Mouse (Mus musculus): ENCODE measurements around the gene Aqp5. TPM values are rescaled to one million over a fixed set of nuclear protein-coding genes. Genes with fewer than 3 reads are reported as not detected.

Aqp5 gene
- polyA plus RNA-seq, 1 experiment from 2014 or later = 0.12 TPM

DNA sequence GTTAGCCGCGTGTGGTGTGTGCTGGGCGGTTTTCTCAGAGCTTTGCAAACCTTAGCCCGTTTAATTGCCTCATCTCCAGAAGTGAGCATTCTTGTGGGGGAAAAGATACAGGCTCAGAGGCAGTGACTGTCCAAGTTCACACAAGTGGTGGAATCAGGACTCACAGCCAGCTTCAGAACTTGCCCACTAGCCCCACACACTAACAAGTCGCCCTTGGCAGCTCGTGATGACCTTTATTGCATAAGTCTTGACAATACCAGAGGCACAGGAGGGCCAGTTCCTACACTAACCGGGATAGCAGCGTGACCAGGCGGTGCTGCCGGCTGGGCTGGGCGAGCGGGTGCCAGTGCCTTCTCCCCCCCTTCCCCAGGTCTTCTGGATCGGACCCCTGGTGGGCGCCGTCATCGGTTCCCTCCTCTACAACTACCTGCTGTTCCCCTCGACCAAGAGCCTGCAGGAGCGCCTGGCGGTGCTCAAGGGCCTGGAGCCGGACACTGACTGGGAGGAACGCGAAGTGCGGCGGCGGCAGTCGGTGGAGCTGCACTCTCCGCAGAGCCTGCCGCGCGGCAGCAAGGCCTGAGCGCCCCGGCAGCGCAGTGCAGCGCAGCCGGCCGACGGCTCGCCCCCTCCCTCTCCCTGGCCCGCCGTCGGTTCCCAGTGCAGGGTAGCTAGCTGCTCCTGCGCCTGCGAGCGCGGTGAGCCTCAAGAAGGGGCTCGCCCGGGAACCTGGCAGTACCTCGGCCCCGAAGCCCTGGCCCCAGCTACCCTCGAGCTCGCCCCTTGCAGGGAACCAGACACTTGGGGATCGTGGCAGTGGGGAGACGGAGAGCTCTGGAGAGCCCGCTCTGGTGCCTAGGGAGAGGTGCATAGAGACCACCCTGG lies 6.9 kb upstream of the Aqp5 start:
- WGBS = 4% methylated on average over 54 of the region's 54 CpGs
- Histone ChIP-seq H3K4me3 (peak overlapping the region; percentile 35), H3K36me3 (no peaks in the 10 kb centered on the region), H3K27ac (no peak overlapping the region), H3K27me3 (peaks cover 89% of the 10 kb centered on the region), H3K4me1 (peaks cover 21% of the 10 kb centered on the region), H3K9me3 (no peaks in the 10 kb centered on the region), H3K4me2 (peak overlapping the region; percentile 63), H3K9ac (0 out of 2 replicates have a peak overlapping the region, but pooled peaks have one; percentile 14)
- no peak for ATAC-seq (ENCODE audit: insufficient number of reproducible peaks, low FRiP score, low TSS enrichment, low read depth)

DNA sequence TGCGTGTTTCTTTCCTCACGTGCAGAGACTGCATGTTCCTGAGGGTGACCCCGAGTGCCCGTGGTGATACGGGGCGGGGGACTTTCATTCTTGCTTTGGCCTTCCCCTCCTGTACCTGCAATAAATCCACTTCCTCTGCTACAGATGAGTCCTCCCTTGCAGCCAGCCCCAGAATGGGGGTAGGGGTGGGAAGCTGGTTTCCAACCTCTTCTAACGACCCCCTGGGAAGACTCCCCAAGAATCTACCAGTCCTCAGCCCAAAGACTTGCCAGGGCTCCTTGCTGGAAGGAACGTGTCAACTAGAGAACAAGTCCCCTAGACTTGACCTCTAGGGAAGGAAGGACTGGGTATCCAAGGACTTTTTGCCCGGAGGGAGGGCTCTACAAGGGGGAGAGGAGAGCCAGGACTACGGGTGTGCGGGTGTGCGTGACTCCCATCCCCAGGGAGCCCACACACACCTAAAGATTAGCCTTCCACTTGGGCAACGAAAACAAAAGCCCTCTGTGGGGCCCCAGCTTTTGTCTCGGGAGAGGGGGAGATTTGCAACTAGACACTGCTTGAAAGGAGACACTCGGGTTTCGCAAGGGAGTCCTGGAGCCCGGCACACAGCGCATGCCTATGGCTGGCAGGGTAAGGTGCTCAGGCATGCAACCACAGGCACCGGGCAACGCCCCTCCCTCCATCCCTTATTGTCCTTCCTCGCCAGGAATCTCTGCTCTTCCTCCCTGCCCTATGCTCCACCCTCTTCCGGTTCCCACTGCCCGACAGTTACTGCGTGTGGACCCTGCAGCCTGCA lies 6.0 kb upstream of the Aqp5 start:
- peak overlapping the region; percentile 35 for H3K4me3 ChIP-seq
- no peaks in the 10 kb centered on the region for H3K36me3 ChIP-seq
- H3K27me3 ChIP-seq = peaks cover 96% of the 10 kb centered on the region
- H3K4me1 ChIP-seq = peaks cover 21% of the 10 kb centered on the region
- H3K4me2 ChIP-seq = peak overlapping the region; percentile 63
- no peak for ATAC-seq (ENCODE audit: insufficient number of reproducible peaks, low FRiP score, low TSS enrichment, low read depth)
- H3K9ac ChIP-seq = no peak overlapping the region
- no peak overlapping the region for H3K27ac ChIP-seq
- H3K9me3 ChIP-seq = no peaks in the 10 kb centered on the region
- WGBS = 3% methylated on average over 24 of the region's 24 CpGs

DNA sequence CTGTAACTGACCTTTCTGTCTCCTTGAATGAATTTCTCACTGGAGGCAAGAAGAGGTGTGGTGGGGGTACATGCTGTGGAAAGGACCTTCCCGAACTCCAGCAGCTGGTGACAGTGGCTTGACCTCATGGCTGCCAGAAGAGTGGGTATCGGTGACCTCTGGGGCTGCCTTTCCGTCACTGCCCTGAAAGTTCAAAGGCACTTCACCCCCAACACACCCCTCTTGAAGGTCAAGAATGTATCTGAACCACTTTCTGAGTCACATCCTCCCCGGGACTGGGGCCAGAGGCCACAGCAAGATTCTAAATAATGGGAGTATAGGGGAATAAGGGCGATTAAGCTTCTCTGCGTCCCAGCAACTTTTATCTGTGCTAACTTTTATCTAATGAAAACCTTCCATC lies 4.8 kb upstream of the Aqp5 start:
- ATAC-seq (ENCODE audit: insufficient number of reproducible peaks, low FRiP score, low TSS enrichment, low read depth) = no peak
- peaks cover 28% of the 10 kb centered on the region for H3K4me1 ChIP-seq

DNA sequence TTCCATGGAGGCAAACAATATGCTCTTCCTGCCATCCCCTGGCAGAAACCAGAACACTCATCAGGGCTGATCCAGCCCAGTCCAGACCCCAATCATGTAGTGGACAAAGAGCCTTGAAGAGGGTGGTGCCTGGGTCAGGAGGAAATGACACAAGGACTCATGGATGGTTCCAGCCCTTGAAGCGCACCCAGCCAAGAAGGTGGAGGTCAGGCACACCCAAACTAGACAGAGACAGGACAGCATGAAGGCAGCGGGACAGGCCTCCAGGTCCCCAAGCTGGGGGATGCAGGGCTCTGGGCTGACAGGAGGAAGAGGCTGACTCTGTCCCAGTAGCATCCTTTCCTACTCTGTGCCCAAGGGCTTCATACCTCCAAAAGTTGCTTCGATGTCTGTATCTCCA lies 4.1 kb upstream of the Aqp5 start:
- WGBS = 83% methylated on average over 3 of the region's 3 CpGs
- H3K9me3 ChIP-seq = no peaks in the 10 kb centered on the region
- ATAC-seq (ENCODE audit: insufficient number of reproducible peaks, low FRiP score, low TSS enrichment, low read depth) = no peak
- H3K4me2 ChIP-seq = no peak overlapping the region
- H3K27me3 ChIP-seq = peaks cover 96% of the 10 kb centered on the region
- H3K4me3 ChIP-seq = no peak overlapping the region
- no peak overlapping the region for H3K27ac ChIP-seq
- peaks cover 32% of the 10 kb centered on the region for H3K4me1 ChIP-seq
- no peaks in the 10 kb centered on the region for H3K36me3 ChIP-seq
- H3K9ac ChIP-seq = no peak overlapping the region

More for the DNA sequence above, 4.8 kb upstream of the Aqp5 start:
- H3K27ac ChIP-seq = no peak overlapping the region
- no peak overlapping the region for H3K4me3 ChIP-seq
- no peaks in the 10 kb centered on the region for H3K9me3 ChIP-seq
- H3K27me3 ChIP-seq = peaks cover 96% of the 10 kb centered on the region
- 66% methylated on average over 6 of the region's 6 CpGs for WGBS
- no peak overlapping the region for H3K9ac ChIP-seq
- no peak overlapping the region for H3K4me2 ChIP-seq
- no peaks in the 10 kb centered on the region for H3K36me3 ChIP-seq

DNA sequence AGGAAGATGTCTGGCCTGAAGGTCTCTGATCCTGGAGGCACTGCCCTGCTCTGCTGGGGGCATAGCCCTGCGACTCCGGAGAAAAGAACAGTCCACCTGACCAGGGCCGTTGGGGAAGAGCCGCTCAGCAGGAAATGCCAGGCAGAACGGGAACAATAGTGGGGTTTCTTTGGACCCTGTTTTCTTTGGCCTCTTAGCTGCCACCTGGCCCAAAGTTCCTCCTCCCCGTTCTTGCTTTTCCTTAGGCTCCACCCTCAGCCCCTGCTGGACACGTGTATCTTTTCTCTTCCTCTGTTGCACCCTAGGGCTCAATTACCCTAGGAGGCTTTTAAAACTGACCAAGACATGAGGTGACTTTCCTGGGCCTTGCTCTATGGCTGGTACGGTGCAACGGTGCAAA lies 1.3 kb upstream of the Aqp5 start:
- 8% methylated on average over 9 of the region's 9 CpGs for WGBS
- Histone ChIP-seq H3K9ac (no peak overlapping the region), H3K27ac (no peak overlapping the region), H3K4me3 (no peak overlapping the region), H3K4me1 (peaks cover 21% of the 10 kb centered on the region), H3K36me3 (no peaks in the 10 kb centered on the region), H3K9me3 (no peaks in the 10 kb centered on the region), H3K4me2 (no peak overlapping the region), H3K27me3 (peaks cover 100% of the 10 kb centered on the region)
- no peak for ATAC-seq (ENCODE audit: insufficient number of reproducible peaks, low FRiP score, low TSS enrichment, low read depth)

DNA sequence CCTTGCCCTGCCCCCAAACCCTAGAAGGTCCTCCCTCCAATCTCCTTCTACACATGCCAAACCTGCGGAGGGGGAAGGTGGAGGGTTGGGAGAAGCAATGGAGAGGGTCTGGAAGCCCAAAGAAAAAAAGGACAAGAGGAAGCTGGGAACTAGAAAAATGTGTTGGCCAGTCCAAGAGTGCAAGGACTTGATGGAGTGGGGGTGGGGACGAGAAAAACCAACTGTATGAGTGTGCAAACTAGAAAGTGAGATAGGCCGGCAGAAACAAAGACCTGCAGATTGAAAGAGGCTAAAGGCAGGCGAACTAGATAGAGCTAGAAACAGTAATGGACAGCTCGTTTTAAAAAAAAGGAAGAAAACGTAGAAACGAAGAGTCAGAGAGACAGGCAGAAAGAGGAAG lies 878 bp upstream of the Aqp5 start:
- no peaks in the 10 kb centered on the region for H3K36me3 ChIP-seq
- whole genome bisulfite sequencing = 24% methylated on average over 7 of the region's 7 CpGs
- H3K9me3 ChIP-seq = no peaks in the 10 kb centered on the region
- H3K4me1 ChIP-seq = peaks cover 17% of the 10 kb centered on the region
- no peak overlapping the region for H3K9ac ChIP-seq
- H3K4me3 ChIP-seq = no peak overlapping the region
- peaks cover 100% of the 10 kb centered on the region for H3K27me3 ChIP-seq
- no peak overlapping the region for H3K27ac ChIP-seq
- no peak overlapping the region for H3K4me2 ChIP-seq
- ATAC-seq (ENCODE audit: insufficient number of reproducible peaks, low FRiP score, low TSS enrichment, low read depth) = no peak

DNA sequence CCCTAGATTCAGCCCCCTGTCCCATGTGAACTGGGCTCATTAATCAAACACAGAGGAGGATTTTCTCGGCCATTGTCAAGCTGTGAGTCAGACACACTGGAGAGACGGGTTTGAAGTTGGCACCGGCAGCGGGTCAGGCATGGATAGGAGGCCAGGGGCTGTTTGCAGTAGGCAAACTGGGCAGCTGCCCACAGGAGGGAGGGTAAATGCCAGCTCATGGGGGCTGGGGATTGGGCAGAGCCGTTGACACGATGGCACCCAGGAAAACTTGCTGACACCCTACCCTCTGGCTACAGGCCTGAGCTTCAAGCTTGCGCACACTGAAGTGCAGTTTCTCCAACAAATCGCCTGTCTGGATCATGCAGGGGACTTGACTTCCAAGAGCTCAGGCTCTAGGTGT lies 1.6 kb downstream of the Aqp5 start:
- ATAC-seq (ENCODE audit: insufficient number of reproducible peaks, low FRiP score, low TSS enrichment, low read depth) = no peak
- Histone ChIP-seq H3K9me3 (no peaks in the 10 kb centered on the region), H3K4me3 (no peak overlapping the region), H3K4me1 (peaks cover 18% of the 10 kb centered on the region), H3K36me3 (no peaks in the 10 kb centered on the region), H3K9ac (no peak overlapping the region), H3K4me2 (no peak overlapping the region), H3K27ac (no peak overlapping the region), H3K27me3 (peaks cover 88% of the 10 kb centered on the region)
- WGBS = 71% methylated on average over 8 of the region's 8 CpGs

DNA sequence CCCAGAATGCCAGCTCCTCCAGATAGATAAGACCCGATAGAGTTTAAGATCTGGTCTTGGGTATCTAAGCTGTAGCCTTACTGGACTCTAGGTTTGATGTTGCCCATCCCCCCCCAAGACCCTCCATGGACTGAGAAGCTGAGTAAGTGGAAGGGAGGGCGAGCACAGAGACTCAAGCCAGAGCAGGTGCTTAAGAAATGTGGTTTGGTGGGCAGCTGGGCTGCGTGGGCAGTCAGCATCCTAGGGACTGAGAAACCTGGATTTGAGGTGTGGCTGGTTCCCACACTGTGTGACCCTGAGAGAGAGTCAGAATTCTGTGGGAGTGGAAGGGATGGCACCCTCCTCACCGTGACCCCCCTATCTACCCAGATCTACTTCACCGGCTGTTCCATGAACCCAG lies 2.3 kb downstream of the Aqp5 start:
- H3K27ac ChIP-seq = no peak overlapping the region
- H3K9me3 ChIP-seq = no peaks in the 10 kb centered on the region
- no peak overlapping the region for H3K4me2 ChIP-seq
- no peak overlapping the region for H3K9ac ChIP-seq
- ATAC-seq (ENCODE audit: insufficient number of reproducible peaks, low FRiP score, low TSS enrichment, low read depth) = no peak
- peaks cover 88% of the 10 kb centered on the region for H3K27me3 ChIP-seq
- H3K4me3 ChIP-seq = no peak overlapping the region
- H3K4me1 ChIP-seq = peaks cover 18% of the 10 kb centered on the region
- 83% methylated on average over 5 of the region's 5 CpGs for WGBS
- no peaks in the 10 kb centered on the region for H3K36me3 ChIP-seq

DNA sequence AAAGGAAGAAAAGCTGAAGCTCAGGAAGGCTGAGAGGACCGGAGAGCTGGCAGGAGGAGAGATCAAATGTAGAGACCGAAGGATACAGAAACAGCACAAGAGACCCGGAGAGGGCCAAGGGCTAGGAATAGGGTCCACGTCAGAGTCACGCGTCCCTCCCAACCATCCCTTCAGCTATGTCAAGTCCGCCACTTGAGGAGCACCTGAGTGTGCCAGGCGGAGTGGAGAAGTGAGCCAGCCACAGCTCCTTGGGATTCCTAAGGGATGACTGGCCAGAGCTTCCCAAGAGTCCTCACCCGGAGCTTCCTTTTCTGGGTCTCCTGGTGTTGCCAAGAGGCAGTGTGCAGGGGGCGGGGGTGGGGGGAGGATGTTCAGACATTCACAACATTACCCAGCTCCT lies 4.4 kb downstream of the Aqp5 start:
- peaks cover 18% of the 10 kb centered on the region for H3K4me1 ChIP-seq
- no peak overlapping the region for H3K4me3 ChIP-seq
- WGBS = 81% methylated on average over 10 of the region's 10 CpGs
- no peaks in the 10 kb centered on the region for H3K9me3 ChIP-seq
- H3K27ac ChIP-seq = no peak overlapping the region
- H3K9ac ChIP-seq = no peak overlapping the region
- H3K36me3 ChIP-seq = no peaks in the 10 kb centered on the region
- ATAC-seq (ENCODE audit: insufficient number of reproducible peaks, low FRiP score, low TSS enrichment, low read depth) = no peak
- H3K4me2 ChIP-seq = no peak overlapping the region
- peaks cover 80% of the 10 kb centered on the region for H3K27me3 ChIP-seq

DNA sequence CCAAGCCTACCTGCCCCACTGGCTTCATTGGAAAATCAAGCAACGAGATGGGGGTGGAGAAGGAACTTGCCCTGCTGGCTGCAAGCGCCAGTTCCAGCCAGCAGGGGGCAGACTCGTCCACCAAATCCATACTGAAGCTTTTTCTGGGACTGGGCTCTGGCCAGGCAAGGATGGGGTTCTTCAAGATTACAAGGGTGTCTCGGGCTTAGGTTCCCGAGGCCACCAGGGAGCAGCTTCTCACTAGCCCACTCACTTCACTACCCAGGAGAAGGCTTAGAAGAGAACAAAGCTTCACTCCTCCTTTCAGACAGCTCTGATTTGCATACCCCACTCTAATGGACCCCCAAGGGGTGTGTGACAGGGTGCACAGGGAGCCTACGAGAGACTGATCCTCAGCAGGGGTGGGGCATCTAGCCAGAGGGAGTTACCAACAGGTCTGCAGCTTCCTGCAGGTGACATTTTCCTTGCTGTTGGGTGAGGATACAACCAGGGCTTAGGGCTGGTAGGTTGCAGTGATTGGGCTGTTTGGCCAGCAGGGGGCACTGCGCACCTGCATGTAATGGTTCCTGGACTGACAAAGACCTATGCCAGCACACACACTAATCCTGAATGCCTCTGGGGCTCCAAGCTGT lies 5.6 kb downstream of the Aqp5 start:
- peak; percentile 50; the same call in 1 of the 2 replicates for ATAC-seq (ENCODE audit: insufficient number of reproducible peaks, low FRiP score, low TSS enrichment, low read depth)
- H3K27me3 ChIP-seq = peaks cover 79% of the 10 kb centered on the region

DNA sequence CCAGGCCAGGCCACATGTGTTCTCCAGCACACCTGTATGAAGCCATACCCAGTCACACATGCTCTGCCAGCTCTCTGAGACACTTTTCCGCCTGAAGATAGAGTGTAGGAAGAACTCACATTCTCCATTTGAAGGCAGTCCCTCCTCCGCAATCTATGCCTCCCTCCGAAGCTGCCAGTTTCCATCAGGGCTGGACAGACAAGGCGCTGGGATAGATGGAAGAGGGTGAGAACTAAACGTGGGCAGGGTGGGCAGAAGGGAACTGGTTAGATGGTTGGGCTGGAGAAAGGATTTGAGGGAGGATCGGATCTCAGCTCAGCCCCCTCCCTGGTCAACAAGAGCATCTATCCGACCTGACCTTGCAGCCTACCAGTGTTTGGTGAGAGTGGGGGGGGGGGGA lies 6.3 kb downstream of the Aqp5 start:
- Histone ChIP-seq H3K27me3 (peaks cover 76% of the 10 kb centered on the region), H3K4me1 (peaks cover 11% of the 10 kb centered on the region), H3K4me3 (no peak overlapping the region), H3K27ac (no peak overlapping the region), H3K36me3 (no peaks in the 10 kb centered on the region), H3K9me3 (no peaks in the 10 kb centered on the region), H3K9ac (no peak overlapping the region), H3K4me2 (no peak overlapping the region)
- 62% methylated on average over 7 of the region's 7 CpGs for WGBS
- no peak for ATAC-seq (ENCODE audit: insufficient number of reproducible peaks, low FRiP score, low TSS enrichment, low read depth)

More for the DNA sequence above, 5.6 kb downstream of the Aqp5 start:
- H3K9me3 ChIP-seq = no peaks in the 10 kb centered on the region
- under 1% methylated on average over 7 of the region's 7 CpGs for WGBS
- no peaks in the 10 kb centered on the region for H3K36me3 ChIP-seq
- no peak overlapping the region for H3K4me2 ChIP-seq
- peaks cover 7% of the 10 kb centered on the region for H3K4me1 ChIP-seq
- no peak overlapping the region for H3K27ac ChIP-seq
- H3K4me3 ChIP-seq = no peak overlapping the region
- H3K9ac ChIP-seq = no peak overlapping the region

DNA sequence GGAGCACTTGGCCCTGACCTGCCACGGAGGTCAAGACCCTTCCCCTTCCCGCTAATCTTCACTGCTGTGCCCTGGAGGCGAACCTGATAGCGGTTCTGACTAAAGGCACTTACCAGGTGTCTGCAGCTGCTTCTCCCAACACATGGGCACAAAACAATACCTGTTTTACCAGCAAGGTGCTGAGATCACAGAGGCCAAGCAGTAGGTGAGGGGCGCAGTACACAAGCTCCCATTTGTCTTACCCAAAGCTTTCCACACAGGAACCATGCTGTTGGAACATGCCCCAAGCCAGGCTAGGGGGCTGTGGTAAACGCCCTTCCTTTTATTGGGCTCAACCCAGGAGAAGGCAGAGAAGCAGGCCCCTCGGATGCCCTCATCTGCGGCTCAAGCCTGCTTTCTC lies 7.0 kb downstream of the Aqp5 start:
- Histone ChIP-seq H3K9ac (no peak overlapping the region), H3K36me3 (no peaks in the 10 kb centered on the region), H3K4me2 (no peak overlapping the region), H3K27ac (no peak overlapping the region), H3K9me3 (no peaks in the 10 kb centered on the region), H3K27me3 (peaks cover 72% of the 10 kb centered on the region), H3K4me1 (peaks cover 11% of the 10 kb centered on the region), H3K4me3 (no peak overlapping the region)
- WGBS = 38% methylated on average over 8 of the region's 8 CpGs
- no peak for ATAC-seq (ENCODE audit: insufficient number of reproducible peaks, low FRiP score, low TSS enrichment, low read depth)

Measured in limb, embryonic 15.5 days (tissue).